Mouse (Mus musculus) embryo, embryonic 10 days (tissue): ENCODE measurements around the gene Tmem40.

Experiments
- DNase-seq: peaks from one replicate; pipeline ENCODE4 v3.0.0-alpha.2; 2015; ENCODE audit warnings: low spot score

Tmem40 gene

DNA sequence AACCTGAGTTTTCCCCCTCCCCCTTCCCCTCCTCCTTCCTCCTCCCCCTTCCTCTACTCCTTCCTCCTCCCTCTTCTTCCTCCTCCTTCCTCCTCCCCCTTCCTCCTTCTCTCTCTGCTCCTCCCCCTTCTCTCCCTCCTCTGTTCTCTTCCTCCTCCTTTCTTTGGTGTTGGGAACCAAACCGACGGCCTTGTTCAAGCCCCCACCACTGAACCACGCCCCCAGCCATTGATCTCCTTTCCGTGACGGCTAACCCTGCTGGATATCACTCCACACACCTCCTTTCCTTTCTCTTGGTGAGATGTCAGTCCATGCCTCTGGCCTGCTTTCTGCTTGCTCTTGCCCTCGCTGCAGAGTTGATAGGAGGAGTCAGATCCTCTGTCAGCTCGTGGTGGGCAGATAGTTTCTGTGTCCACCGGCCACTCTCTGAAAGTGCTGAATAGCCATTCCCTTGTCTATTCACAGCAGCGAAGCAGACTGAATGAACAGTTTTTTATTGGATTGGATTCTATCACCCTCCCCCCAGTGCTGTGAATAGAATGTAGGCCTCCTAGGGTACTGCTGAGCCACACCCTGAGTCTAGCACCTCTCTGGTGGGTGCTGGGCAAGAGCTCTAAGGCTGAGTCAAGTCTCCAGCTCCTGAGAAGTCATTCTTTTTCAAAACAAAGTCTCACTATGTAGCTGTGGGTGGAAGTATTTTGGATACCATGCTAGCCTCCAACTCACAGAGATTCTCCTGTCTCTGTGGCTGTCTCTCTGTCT is at the start of gene Tmem40:
TSS of gene Tmem40 (minus strand) at position 416 of the 762 bp plus-strand sequence.
- peak; percentile 75 for DNase-seq

- no peak for DNase-seq
These were observed 49.4 kb upstream of the Tmem40 start for GRCm38 (mm10) chr6:115811606-115812005.

DNA sequence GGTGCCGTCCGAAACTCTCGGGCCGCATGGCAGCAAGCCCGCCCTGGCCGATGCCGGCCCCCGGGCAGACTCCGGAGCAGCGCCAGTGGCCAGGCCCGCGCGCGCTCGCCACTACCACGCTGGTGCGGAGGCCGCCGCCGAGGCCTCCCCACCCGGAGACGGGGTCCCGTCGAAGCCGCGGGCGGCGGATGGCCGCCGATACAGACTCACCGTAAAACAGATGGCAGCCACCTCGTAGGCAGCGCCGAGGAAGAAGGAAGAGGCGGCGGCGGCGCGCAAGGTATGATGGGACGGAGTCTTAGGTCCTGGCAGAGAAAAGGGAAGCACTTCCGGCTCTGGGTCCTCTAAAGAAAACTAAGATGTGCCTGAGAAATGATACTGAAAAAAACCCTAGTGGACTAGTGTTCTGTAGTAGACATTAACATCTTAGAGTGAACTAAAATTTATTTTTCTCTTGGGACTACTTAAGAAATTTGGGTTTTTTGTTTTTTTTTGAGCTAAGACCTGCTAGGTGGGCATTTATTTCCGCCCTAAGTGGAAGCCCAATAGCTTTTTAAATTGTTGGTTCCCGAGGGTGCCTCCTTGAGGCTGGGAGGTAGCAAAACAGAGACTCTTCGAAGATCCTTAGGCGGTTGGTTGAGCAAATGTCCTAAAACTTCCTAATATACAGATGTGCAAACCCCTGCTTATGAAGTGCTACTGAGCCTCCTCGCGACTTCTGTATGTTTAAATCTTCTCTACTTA is 46.5 kb upstream of the Tmem40 start, which contains the start of gene Rpl32:
TSS of gene Rpl32 (minus strand) at position 260 of the 744 bp plus-strand sequence.
- peak; percentile 95 for DNase-seq

DNA sequence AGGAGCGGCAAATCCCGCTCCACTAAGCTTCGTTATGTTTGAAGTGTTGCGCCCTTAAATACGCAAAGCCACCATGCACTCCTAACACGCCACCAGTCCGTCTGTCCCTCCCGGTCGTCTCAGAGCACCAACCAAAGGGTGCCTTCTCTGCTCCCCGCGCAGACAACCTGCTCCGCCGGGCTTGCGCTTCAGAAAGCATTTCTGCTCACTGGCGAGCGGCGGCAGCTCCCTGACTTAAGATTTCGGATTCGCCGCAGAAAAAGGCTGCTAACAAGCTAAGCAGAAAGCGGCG is 45.9 kb upstream of the Tmem40 start:
- DNase-seq, result peak; percentile 33

DNA sequence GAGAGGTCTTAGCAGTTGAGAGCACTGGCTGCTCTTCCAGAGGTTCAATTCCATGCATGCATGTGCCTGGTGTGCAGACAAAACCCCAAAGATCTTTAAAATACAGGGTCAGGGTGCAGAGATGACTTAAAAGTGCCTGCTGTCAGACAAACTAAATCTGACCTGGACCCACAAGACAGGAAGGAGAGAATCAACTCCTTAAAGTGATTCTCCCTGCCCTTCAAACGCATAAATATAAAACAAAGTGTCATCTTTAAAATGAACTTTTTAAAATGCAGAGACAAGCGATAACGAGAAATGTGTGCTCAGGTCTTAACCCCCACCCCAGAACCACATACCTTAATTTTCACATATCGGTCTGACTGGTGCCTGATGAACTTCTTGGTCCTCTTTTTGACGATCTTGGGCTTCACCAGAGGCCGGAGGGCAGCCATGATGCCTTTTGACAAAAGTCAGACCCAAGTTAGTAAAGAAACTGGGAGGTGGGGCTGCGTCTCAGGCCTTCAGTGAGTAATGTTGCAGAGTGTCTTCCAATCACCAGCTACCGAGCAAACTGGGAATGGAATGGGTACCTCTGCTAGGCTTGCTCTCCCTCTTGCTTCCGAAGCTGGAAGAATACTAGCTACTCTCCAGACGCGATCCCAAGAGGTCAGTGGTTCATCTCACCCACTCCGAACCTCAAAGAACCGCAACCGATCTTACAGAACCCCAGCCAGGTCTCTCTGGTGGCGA is 45.4 kb upstream of the Tmem40 start:
- peak; percentile 9 for DNase-seq

DNA sequence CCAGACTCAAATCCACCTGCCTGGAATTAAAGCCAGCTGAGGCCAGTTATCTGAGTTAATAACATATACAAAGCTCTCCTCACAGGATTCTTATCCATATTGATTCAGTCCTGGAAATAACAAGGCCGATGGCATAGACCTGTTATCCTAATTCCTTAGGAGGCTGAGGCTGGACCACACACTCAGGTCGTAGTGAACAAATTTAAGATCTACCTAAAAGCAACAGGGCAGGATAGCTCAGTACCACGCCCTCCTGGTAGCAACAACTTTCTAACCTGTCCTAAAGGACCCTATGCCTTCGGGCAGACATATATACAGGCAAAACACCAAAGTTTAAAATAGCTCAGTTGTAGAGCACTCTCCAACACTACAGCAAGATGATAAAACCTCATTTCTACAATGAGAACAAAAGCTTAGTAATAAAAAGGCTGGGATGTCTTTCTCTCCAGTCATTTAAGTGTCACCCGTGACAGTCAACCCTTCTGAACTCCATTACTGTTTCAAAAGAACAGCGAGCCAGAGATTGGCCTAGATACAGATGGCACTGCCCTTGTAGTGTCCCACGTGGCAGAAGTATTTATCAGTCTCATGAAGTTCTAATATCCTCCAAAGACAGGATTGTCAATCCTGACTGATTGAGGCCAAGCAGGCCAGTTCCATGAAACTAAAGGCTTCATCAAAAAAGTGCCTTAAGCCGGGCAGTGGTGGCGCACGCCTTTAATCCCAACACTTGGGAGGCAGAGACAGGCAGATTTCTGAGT is 42.4 kb upstream of the Tmem40 start:
- DNase-seq, result peak; percentile 42

DNA sequence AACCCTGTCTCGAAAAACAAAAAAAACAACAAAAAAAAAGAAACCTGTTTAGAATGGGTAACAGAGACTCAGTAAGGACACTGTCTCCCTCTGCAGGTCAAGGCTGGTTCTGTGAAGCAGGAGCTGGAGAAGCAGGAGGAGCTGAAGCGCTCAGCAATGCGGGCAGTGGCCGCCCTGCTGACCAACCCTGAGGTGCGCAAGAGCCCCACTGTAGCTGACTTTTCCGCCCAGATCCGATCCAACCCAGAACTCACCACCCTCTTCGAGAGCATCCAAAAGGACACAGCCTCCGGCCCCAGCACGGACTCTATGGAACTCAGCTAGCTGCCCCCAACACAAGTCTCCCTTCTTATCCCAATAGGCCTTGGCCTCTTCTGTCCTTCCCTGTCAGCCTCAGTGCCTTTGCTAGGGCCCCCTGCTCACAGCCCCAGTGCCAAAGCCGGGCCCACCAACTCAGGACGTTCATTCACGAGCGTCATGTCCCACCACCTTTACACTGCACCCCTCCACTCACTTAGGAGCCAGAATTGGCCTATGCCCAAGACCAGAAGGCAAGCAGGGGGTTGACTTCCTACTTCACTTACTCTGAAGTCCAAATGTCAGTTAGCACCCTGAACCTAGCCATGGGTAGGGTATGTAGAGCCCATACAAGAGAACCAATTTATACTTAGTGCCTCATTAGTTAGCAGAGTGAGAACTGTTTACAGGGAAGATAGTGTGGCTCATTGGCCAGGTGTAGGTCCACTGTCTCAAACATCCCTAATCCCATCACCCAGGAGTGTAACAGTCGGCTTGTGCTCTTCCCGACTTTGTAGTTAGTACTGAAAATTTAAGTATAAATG is 41.6 kb upstream of the Tmem40 start:
- DNase-seq, result peak; percentile 87

DNA sequence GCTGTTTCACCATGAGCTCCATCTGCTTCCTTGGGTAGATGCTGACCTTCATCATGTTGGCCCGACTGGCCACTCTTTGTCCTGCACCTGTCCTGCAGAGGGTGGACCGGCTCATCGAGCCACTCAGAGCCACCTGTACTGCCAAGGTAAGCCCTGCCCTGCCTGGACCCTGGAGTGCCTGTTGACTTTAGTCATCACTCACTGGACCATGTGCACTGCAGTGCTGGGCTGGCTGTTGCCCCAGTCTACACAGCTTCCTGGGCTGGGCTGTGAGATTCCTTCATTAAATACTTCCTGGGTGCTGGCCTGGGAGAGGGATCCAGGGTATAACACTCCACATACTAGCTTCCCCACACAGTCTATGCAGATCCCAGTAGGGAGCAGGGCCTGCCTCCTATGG is 39.6 kb upstream of the Tmem40 start:
- DNase-seq, result no peak

DNA sequence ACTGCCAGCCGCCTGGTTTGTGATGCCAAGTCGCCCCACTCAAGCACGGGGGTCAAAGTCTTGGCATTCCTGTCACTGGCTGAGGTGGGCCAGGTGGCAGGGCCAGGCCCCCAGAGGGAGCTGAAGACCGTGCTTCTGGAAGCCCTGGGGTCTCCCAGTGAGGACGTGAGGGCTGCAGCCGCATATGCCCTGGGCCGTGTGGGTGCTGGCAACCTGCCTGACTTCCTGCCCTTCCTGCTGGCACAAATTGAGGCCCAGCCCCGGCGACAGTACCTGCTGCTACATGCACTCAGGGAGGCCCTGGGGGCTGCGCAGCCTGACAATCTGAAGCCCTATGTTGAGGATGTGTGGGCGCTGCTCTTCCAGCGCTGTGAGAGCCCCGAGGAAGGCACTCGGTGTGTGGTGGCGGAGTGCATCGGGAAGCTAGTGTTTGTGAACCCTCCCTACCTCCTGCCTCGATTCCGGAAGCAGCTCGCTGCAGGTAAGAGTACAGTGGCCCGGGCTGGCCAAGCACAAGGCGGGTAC is 30.5 kb upstream of the Tmem40 start:
- no peak for DNase-seq

DNA sequence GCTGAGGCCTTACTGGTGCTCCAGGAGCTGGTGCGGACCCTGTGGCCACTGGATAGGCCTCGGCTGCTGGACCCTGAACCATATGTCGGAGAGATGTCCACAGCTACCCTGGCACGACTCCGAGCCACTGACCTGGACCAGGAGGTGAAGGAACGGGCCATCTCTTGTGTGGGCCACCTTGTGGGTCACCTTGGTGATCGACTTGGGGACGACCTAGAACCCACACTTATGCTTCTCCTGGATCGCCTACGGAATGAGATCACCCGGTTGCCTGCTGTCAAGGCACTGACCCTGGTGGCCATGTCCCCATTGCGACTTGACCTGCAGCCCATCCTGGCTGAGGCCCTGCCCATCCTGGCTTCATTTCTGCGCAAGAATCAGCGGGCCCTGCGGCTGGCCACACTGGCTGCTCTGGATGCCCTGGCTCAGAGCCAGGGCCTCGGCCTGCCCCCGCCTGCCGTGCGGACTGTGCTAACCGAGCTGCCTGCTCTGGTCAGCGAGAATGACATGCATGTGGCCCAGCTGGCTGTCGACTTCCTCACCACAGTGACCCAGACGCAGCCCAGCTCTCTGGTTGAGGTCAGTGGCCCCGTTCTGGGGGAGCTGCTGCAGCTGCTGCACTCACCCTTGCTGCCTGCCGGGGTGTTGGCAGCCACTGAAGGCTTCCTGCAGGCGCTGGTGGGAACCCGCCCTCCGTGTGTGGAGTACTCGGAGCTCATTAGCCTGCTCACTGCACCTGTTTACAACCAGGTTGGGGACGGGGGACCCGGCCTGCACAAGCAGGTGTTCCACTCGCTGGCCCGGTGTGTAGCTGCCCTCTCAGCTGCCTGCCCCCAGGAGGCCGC is 29.9 kb upstream of the Tmem40 start:
- DNase-seq, result no peak

GRCm38 (mm10) chr6:115791016-115791415 is 28.8 kb upstream of the Tmem40 start:
- no peak for DNase-seq

GRCm38 (mm10) chr6:115782781-115783180 is 20.6 kb upstream of the Tmem40 start:
- no peak for DNase-seq

GRCm38 (mm10) chr6:115776363-115776762 is 14.2 kb upstream of the Tmem40 start:
- no peak for DNase-seq

DNA sequence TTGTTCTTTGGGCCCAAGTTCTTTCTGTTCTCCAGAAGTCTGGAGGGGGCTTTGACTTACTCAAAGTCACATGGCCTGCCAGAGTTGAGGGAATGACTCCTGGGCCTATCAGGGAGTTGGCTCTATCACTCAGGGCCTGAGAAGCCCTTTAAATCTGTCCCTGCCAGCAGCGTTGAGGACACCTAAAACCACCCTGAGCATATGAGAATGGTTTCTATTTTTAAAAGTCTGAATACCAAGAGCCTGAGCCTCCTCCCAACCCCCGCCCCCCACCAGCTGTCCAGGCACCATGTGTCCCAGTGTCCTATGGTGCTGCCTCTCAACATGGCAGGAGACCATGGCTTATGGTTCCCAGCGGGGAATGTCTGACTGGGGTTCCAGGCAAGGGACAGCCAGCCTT is 13.6 kb upstream of the Tmem40 start:
- no peak for DNase-seq

DNA sequence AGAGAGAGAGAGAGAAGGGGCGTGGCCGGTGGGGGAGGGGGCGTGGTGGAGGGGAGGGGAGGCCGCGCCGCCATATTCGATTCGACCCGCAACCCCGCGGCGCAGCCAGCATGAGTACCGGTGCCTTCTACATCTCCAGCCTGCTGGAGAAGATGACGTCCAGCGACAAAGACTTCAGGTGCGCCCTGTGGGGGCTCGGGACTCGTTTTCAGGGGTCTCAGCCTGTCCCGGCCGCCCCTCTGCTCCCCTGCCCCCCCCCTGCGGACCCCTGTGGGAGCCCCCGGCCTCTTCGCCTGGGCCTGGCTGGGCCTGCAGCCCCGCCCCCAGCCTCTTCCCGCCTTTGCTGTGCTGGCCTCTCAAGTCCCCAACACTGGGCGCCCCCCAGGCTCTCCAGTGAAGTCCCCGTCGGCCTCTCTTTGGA is 12.3 kb upstream of the Tmem40 start, which contains the start of gene Cand2:
TSS of gene Cand2 (plus strand) at position 38 of the 421 bp plus-strand sequence.
- peak; percentile 82 for DNase-seq

DNA sequence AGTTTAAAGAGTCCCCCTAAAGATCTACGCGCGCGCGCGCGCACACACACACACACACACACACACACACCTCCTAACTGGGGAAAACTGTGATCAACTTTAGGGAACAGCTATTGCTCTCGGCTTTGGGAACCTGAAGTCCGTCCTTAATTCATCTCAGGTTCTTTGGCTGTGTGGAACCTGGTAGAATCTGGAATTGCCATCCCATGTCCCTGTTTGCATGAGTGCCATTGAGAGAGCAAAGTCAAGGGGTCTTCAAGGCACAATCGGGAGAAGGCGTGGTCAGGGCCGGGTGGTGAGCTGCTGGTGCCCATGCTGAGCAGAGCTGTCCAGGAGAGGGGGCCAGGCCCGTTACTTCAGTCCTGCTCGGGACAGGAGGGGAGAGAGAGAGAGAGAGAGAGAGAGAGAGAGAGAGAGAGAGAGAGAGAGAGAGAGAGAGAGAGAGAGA is 11.8 kb upstream of the Tmem40 start:
- DNase-seq, result peak; percentile 92

- no peak for DNase-seq
These were observed 10.4 kb upstream of the Tmem40 start for GRCm38 (mm10) chr6:115772604-115773003.

GRCm38 (mm10) chr6:115772201-115772600 is 10.0 kb upstream of the Tmem40 start:
- DNase-seq, result no peak

GRCm38 (mm10) chr6:115770852-115771251 is 8.6 kb upstream of the Tmem40 start:
- DNase-seq, result no peak
